Mouse (Mus musculus) liver (tissue): Measurements from ENCODE around the gene Nt5dc2.

Experiments
- DNase-seq: peaks from one replicate; pipeline ENCODE4 v3.0.0-alpha.2; 2020; ENCODE audit warnings: mixed read lengths

Gene Nt5dc2

DNA sequence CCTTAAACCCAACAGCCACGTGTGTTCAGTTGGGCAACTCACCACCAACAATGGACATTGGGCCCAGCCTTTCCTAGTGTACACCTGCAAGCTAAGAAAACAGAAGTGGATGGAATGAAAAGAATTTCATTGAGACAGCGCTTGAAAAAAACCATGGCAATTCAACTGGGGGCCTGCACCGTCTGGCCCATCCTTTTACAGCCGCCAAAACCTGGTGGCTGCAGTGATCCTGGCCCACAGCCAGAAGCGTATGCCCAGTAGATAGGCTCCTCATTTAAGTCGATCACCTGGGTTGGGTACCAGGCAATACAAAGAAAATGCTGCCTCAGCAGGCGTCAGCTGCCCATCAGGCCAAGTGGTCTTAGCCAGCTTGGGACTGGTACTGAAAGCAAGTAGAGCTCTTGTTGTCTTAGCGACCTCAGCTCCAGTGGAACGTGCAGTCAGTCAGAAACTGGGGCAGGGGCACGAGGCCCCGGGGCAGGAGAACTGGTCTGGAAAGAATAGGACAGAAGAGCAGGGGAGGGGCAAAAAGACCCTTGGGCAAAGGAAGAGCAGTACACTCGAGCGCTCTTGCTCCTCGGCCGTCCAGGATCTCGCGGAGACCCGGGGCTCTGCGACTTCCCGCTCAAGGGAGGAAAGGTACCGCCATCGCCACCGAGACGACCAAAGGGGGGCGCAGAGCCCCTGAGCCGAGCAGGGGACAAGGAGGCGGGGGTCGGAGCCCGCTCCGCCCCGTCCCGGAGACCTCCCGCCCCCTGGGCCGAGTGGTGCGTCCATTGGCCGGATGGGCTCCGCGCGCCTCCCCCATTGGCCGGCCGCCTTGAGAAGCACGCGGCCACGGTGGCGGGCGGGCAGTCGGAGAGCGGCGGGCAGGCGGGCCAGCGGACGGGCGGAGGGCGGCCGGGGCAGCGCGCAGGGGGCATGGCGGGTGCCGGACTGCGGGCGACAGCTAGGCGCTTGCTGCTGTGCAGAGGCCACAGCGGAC, at the start of gene Nt5dc2:
Gene Nt5dc2, plus strand, starts transcription at position 818 of the 985 bp plus-strand sequence.
- DNase-seq = peak; percentile 93

DNA sequence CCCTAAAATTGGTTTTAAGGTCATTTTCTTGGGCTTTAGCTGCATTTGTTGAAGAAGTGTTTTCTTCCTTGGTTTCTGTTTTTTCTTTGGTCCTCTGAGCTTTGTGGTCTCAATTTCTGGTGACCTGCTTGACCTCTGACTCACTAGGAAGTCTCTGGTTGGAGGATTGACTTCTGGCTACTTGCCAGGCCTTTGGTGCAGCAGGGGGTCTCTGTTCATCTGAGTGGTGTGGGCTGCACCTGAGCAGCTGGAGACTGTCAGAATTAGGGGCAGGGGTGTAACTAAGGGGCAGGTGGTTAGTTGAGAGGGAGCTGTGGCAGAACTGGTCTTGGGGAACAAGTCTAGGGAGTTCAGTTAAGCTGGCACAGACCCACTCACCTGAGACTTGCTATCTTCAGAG, 49.7 kb upstream of the Nt5dc2 start:
- no peak for DNase-seq

DNA sequence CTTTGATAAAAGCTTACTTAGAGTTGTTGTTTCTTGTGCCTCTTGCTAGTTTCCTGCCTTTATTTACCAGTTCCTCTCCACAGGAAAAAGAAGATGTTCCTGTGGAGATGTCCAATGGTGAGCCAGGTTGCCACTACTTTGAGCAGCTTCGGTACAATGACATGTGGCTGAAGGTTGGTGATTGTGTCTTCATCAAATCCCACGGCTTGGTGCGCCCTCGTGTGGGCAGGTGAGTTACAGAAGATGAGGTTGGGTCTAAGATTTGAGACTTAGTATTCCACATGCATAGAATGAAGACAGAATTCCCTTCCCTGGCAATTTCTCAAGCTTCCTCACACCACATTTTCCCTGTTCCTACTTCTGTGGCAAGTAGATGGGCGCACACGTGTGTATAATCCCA, 43.4 kb upstream of the Nt5dc2 start:
- DNase-seq = peak; percentile 63

DNA sequence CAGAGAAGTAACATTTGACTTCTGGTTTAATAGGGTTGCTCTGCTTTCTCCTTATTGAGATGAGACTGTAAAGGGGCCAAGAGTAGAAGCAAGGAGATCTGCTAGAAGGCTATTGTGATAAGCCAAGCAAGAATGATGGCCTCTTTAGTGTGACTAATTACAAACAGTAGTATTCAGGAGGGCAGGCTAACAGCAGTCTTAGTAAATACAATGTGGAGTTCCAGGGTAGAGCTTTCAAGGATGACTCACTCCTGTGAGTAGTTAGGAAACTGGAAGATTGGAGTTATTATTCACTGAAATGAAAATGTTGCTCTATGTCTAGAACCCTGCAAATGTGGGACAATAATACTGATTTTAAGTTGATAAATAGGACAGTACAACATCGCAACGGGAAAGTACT, 42.3 kb upstream of the Nt5dc2 start:
- no peak for DNase-seq

DNA sequence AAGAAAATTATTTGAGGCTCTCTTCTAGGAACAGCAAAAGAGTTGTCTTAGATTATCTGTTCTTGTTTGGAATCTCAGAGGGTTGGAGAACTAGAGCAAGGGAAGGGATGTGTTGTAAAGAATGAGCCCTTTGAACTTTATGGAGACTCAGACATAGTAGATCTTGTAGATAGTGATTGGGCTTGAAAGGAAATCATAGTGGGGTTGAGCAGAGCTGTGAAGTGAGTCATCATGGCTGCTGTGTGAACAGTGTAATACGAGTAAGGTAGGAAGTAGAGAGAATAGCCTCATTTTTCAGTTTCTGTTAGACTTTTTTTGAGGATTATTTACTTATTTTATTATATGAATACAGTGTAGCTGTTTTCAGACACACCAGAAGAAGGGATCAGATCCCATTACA, 40.9 kb upstream of the Nt5dc2 start:
- DNase-seq = no peak

DNA sequence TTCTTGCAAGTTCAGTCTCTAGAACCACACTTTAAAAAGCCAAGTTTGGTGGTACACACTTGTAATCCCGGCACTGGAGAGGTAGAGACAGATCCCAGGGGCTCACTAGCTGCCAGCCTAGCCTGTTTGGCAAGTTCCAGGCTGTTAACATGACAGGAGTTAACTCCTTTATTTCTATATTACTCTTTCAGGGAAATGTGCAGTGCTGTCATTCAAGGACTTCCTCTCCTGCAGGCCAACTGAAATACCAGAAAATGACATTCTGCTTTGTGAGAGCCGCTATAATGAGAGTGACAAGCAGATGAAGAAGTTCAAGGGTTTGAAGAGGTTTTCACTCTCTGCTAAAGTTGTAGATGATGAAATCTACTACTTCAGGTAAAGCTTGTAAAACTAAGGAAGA, 25.7 kb upstream of the Nt5dc2 start:
- no peak for DNase-seq

DNA sequence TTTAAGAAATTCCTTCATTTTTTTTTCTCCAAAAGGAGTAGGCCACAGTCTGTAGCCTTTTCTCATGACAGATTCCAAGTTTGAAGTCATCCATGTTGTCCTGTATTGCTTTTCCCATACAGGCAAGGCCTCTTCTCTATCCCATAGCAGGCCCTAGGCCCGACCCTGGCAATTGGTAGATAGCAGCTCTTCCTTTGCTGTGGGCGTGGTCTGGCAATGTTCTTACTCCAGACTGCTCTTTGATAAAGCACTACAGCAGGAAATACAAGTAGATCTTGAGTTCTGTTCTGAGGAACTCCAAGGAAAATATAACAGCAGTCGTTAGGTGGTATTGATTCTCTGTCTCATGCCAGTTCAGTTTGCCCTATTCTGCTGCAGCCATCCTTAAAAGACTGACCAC, 20.2 kb upstream of the Nt5dc2 start:
- peak; percentile 83 for DNase-seq

DNA sequence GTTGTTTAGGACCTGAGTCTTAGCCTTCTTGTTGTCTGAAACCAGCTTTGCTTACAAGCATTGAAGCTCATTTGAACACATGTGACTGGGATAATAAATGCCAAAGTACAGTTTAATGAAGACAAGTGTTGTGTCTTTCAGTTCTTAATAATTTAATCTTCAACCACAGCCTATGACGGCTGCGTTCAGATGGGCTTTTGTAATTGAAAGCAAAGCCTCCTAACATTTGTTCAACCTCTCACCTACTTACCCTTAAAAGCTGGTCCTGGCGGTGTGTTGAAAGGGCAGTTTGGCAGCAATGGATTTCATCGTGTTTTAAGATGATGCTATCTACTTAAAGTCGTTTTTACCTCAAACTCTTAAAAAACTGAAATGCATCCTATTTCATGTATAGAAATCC, 18.7 kb upstream of the Nt5dc2 start:
- DNase-seq = no peak

DNA sequence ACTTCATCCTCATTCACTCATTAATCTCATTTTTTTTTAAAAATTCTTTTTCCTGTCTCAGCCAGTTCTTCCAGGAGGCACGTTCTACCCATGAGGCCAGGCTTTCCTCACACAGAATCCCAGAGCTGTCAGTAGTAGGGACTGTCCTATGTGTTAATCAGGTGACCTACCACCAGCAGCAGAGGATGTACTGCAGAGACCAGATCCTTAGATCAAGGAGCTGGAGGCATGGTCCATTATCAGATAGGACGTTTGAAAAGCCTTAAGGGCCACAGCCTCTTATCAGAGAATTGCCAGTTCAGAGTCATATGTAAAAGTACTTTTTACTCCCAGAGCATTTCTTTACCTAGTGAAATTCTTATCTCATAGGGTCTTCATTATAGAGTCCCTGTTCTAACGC, 16.8 kb upstream of the Nt5dc2 start:
- DNase-seq = no peak

DNA sequence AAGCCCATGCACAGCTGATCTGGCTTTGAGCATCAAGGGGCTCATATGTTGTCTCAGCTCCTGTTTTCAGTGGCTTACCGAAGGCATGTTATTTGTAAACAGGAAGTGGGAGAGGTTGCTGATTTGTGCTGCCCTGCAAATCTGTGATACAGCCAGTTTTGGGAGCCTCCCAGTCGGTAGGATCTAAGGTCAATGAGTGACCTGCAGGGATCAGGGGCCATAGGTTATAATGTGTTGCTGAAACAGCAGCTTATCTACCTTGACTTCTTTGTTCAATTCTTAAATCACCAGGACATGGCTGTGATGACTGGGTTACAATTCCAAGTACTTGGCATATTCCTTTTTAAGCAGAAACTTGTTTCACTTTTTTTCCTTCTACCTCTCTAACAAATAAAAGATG, 15.3 kb upstream of the Nt5dc2 start:
- DNase-seq = no peak

DNA sequence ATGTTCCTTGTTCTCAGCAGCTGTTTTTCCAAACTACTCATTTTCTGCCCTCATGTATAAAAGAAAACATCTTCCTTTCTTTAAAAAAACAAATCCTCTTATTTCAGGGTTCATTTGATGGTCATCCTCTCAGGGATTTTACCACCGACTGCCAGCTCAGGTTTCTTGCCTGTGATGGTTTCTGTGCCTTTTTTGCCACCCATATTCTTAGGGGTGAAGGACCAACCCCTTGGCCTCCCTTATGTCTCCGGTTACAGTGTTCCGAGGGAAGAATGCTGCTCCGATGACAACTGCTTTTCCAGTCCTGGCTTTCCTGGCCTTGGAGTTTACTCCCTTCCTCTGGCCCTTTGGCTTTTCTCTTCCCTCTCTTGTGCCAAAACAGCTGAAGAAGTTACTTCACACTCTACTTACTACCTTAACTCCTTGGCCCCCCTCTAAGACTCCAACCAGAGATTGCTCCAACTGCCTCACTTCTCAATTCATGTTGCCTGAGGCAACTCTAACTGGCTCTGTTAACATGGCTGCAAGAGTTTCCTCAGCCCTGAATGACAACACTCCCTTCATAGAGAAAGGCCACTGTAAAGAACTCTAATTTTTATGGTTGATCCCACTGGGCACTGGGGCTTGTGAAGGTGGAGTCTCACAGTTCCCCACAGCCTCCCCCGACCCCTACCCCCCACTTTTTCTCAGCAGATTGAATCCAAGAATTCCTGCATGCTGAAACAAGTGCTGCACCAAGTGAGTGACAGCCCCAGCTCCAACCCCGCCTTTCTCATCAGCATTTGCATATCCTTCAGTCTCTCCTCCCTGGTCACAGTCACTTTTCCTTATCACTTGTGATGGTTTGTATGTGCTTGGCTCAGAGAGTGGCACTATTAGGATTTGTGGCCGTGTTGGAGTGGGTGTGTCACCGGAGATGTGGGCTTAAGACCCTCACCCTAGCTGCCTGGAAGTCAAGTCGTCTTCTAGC, 5.5 kb upstream of the Nt5dc2 start:
- peak; percentile 39 for DNase-seq

DNA sequence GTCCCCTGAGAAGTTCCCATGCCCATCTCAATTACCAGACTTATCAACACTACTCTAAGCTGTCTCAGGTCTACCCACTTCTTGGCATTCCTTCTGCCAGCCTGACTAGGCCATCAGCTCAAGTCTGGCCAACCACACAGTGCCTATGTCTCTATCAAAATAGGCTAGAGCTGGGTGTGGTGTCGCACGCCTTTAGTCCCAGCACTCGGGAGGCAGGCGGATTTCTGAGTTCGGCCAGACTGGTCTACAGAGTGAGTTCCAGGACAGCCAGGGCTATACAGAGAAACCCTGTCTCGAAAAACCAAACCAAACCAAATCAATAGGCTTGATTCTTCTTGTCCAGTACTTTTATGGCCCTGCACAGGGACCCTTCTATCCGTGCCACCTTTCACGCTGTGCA, 4.0 kb upstream of the Nt5dc2 start:
- peak; percentile 61 for DNase-seq

DNA sequence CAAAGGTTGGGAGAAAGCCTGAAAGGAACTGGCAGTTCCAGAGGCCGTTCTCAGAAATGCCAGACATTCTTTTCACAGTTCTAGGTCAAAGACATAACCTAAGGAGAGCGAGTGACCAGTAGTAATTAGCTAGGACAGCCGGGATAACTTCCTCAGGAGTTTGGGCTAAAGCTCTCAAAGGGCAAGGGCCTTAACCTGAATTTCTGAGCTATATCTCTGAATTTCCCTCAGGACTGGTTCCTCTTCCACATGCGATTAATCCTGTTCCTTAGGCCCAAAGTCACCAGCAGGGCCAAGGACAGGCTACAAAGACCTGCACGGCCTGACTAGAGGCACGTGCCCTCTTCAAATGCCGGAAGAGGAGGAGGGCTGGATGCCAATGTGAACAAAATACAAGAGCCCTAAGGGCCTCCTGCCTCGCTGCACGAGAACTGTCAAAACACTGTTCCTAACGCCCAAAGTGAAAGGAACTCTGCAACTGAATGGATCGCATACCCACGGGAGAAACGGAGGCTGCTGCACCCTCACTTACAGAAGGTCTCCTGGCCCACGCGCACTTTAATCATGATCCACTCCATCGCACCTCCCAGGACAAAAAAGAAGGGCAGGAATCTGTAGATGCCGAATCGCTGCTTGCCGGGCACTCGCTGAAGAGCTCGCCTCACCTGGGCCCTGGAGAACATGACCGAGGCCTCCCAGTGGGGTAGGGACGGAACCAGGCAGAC, 2.6 kb upstream of the Nt5dc2 start:
- peak; percentile 51 for DNase-seq

DNA sequence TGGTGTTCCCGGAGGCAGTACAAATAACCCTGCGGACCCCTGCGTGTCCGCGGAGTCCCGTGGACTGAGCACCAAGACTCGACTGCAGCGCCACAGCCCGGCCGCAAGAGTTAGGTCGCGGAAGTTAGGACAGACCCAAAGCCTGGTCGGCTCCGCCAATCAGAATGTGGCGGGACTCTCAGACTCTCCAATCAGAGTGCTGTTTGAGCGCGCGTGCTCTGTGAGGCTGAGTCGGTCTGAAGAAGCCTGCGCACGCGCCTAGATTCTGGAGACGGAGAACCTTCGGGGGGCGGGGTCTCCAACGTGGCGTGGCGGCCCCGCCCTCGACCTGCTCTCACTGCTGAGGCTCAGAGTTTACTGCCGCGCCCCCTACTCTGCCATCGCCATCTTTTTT, 2.0 kb upstream of the Nt5dc2 start, which contains the start of gene Smim4:
Gene Smim4, minus strand, starts transcription at position 131 of the 394 bp plus-strand sequence.
- peak; percentile 98 for DNase-seq

DNA sequence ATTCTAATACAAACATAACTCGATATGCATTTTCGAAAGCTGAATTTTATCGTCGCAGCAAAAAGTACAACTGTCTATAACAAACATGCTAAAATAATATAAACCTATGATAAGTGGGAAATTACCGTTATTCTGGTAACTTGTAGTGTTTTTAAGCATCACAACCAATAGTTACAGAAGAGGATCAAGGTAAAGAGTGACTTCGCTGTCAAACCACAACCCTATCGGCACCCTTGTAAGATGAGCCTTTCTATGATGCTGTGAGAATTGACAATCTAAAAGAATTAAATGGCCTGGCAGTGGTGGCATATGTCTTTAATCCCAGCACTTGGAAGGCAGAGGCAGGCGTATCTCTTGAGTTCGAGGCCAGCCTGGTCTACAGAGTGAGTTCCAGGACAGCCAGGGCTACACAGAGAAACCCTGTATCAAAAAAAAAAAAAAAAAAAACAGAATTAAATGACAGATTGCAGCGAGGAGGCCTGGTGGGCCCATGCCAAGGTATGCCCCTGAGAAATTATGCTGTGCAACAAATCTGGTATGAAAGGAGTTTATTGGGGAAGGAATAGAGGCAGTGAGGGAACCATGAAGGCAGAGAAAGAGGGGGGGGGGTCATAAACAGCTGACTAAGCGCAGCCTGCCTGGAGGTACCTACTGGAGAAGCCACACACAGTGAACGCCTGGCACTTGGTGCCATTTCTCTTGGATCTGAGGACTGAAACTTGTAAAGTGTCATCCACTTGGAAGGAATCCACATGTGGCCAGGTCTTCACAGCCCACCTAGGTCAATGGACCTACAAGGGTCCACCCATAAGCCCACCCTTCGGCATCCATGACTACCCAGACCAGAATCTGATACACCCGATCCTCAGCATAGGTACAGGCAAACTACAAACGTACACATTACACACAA, 1.3 kb upstream of the Nt5dc2 start:
- peak; percentile 2 for DNase-seq

DNA sequence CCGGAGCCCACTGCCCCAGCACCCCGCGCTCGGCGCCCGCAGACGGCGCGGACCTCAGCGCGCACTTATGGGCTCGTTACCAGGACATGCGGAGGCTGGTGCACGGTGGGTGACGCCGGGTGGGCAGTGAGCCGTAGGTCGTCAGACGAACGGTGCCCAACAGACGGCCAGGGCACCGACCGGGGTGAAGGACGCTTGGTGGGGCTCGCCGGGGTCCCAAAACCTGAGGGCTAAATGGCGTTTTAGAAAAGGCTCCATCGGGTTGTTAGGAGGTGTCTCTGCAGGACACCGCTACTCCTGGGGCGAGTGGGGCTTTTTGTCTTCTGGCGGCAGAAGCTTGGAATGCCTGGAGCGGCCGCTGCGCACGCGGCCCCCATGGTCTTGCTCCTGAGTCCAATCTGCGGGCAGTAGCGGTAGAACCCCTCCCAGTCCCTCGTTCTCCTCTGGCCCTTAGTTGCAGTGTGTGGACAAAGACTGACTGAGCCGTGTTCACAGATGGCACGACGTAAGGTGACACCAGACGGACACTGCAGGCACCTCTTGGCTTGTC, 494 bp downstream of the Nt5dc2 start:
- peak; percentile 46 for DNase-seq

DNA sequence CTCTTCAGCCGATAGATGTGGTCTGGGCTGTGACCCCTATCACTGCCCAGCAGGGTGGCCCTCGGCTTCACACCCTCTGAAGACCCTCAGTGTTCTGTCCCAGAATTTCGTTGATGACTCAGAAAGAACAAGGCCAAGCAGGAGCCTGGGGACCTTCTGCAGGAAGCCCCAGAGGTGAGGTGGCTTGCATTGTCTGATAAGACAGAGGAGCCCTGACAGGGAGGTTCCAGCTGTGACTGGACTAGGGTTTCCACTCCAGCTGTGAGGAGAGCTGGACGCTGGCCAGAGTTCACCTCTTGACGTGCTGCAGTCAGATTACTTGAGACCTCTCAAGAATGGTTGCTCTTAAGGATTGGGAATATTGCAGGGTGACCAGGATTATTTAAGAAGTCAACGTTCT, 1.2 kb downstream of the Nt5dc2 start:
- DNase-seq = peak; percentile 69

DNA sequence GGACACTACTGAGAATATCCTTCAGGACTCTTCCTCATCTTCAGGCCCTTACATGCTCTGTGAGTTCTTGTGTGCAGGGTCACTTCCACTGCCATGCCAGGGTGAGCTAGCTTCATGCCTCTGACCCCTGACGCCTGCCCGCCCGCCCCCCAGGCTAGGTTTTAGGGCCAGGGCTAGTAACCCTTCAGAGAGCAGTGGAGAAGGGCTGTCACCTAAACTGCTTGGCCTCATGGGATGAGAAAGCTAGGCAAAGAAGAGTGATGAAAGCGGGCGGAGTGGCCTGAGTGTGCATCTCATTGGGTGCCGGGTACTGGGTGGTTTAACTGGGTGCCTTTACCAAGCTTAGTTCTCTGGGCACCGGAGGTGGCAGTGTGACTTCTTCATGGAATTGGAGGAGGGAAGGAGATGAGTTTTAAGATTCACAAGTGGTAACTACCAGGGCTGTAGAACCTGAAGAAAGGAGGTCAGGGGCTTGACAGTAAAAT, 1.7 kb downstream of the Nt5dc2 start:
- peak; percentile 65 for DNase-seq

DNA sequence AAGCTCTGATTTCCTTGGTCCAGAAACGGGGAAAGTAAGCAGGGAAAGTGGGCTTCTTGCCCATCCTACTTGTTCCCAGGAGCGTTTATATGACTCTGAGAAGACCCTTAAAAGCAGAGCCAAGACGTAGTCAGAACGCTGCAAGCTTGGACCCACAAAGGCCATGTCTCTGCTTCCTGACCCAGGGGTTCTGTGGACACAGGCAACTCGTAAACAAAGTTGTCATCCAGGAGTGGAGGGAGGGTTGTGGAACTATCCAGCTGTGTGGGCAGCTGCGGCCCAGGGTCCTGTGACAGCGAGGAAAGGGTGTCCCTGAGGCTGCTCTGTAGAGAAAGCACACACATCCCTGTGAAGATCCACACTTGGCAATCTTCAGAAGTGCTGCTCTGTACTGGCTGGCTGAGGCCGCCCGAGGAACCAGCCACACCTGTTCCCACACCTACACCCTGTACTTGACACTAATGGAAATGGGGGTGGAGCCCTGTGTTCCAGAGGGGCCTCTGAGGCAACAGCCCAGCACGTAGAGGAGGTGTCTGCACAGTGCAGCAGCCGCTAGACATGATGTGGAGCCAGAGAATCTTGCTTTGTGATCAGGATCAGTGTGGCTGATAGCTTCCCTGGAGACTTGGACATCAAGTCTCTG, 2.3 kb downstream of the Nt5dc2 start:
- DNase-seq = peak; percentile 13
